Mouse (Mus musculus) neural tube, embryonic 12.5 days (tissue): ENCODE data around the gene Mlh1. TPM values are rescaled to one million over a fixed set of nuclear protein-coding genes. Genes with fewer than 3 reads are reported as not detected.

Experiments used
- ATAC-seq: fragments of 200-750 bp; cut with Nextera tagmentation; 2 replicates; pipeline ENCODE4 v1.8.0; 2017; ENCODE audit warnings: low read depth, mild to moderate bottlenecking, moderate TSS enrichment, moderate library complexity; ENCODE audit not compliant: low FRiP score
- H3K27ac ChIP-seq: fragments of 300-500 bp; sonication (generic); 2 replicates; pipeline ENCODE4 v1.5.1; 2016
- H3K27me3 ChIP-seq: fragments of 300-500 bp; sonication (generic); replicated peaks from 2 replicates; pipeline ENCODE4 v1.6.1; 2016; ENCODE audit warnings: mild to moderate bottlenecking
- H3K36me3 ChIP-seq: fragments of 300-500 bp; sonication (generic); 2 replicates; pipeline ENCODE4 v1.6.1; 2016; ENCODE audit warnings: mild to moderate bottlenecking
- H3K4me1 ChIP-seq: fragments of 300-500 bp; sonication (generic); 2 replicates; pipeline ENCODE4 v1.6.1; 2016
- H3K4me2 ChIP-seq: fragments of 300-500 bp; sonication (generic); replicated peaks from 2 replicates; pipeline ENCODE4 v1.6.1; 2016; ENCODE audit warnings: mild to moderate bottlenecking
- H3K4me3 ChIP-seq: fragments of 300-500 bp; sonication (generic); 2 replicates; pipeline ENCODE4 v1.5.1; 2016
- H3K9ac ChIP-seq: fragments of 300-500 bp; sonication (generic); 2 replicates; pipeline ENCODE4 v1.6.1; 2016; ENCODE audit warnings: mild to moderate bottlenecking
- H3K9me3 ChIP-seq: fragments of 300-500 bp; sonication (generic); 2 replicates; pipeline ENCODE4 v1.6.1; 2016; ENCODE audit warnings: mild to moderate bottlenecking
- WGBS: fragments of 180-500 bp; shearing (Covaris S2); methylation state at CpG from one replicate; pipeline ENCODE4 v1.1.7; 2016; 5-methylcytosine and 5-hydroxymethylcytosine counted together
- polyA plus RNA-seq: library from polyadenylated mRNA; unstranded; fragments of >200 nt; fragmentation: Nextera tagmentation; extraction: Ambion mirVana; gene quantifications from 2 replicates; pipeline ENCODE4 v1.2.1, GENCODE M21; 2016

Gene Mlh1
- polyA plus RNA-seq, 1 experiment from 2014 or later, result 39.9 TPM

- Histone ChIP-seq H3K27me3 (no peaks in the 10 kb centered on the region), H3K4me1 (no peaks in the 10 kb centered on the region), H3K9me3 (no peaks in the 10 kb centered on the region), H3K36me3 (no peaks in the 10 kb centered on the region), H3K27ac (no peak overlapping the region), H3K4me3 (no peak overlapping the region), H3K9ac (no peak overlapping the region), H3K4me2 (no peak overlapping the region)
- no peak for ATAC-seq
- WGBS, result 80% methylated on average over 2 of the region's 2 CpGs
Measured at GRCm38 (mm10) chr9:111298606-111299005, 27.0 kb upstream of the Mlh1 start.

GRCm38 (mm10) chr9:111296433-111296832 lies 24.8 kb upstream of the Mlh1 start:
- no peak overlapping the region for H3K27ac ChIP-seq
- H3K27me3 ChIP-seq, result no peaks in the 10 kb centered on the region
- no peak overlapping the region for H3K4me2 ChIP-seq
- WGBS, result 77% methylated on average over 7 of the region's 7 CpGs
- no peak overlapping the region for H3K9ac ChIP-seq
- no peak for ATAC-seq
- H3K4me3 ChIP-seq, result no peak overlapping the region
- no peaks in the 10 kb centered on the region for H3K9me3 ChIP-seq
- no peaks in the 10 kb centered on the region for H3K36me3 ChIP-seq
- H3K4me1 ChIP-seq, result no peaks in the 10 kb centered on the region

GRCm38 (mm10) chr9:111295323-111295722 lies 23.7 kb upstream of the Mlh1 start:
- ATAC-seq, result no peak
- 93% methylated on average over 2 of the region's 2 CpGs for WGBS
- H3K9me3 ChIP-seq, result no peaks in the 10 kb centered on the region

GRCm38 (mm10) chr9:111294911-111295310 lies 23.3 kb upstream of the Mlh1 start:
- no peak for ATAC-seq
- H3K9me3 ChIP-seq, result no peaks in the 10 kb centered on the region
- WGBS, result 92% methylated on average over 6 of the region's 6 CpGs

More at GRCm38 (mm10) chr9:111295323-111295722, 23.7 kb upstream of the Mlh1 start:
- Histone ChIP-seq H3K4me3 (no peak overlapping the region), H3K27me3 (no peaks in the 10 kb centered on the region), H3K27ac (no peak overlapping the region), H3K9ac (no peak overlapping the region), H3K36me3 (no peaks in the 10 kb centered on the region), H3K4me1 (no peaks in the 10 kb centered on the region), H3K4me2 (no peak overlapping the region)

GRCm38 (mm10) chr9:111293234-111293633 lies 21.6 kb upstream of the Mlh1 start:
- Histone ChIP-seq H3K4me1 (no peaks in the 10 kb centered on the region), H3K4me2 (no peak overlapping the region), H3K9me3 (no peaks in the 10 kb centered on the region), H3K27me3 (no peaks in the 10 kb centered on the region), H3K4me3 (no peak overlapping the region), H3K36me3 (no peaks in the 10 kb centered on the region), H3K27ac (no peak overlapping the region), H3K9ac (no peak overlapping the region)
- 86% methylated on average over 4 of the region's 4 CpGs for WGBS
- ATAC-seq, result no peak

More at GRCm38 (mm10) chr9:111294911-111295310, 23.3 kb upstream of the Mlh1 start:
- Histone ChIP-seq H3K4me2 (no peak overlapping the region), H3K27ac (no peak overlapping the region), H3K4me3 (no peak overlapping the region), H3K36me3 (no peaks in the 10 kb centered on the region), H3K9ac (no peak overlapping the region), H3K4me1 (no peaks in the 10 kb centered on the region), H3K27me3 (no peaks in the 10 kb centered on the region)

GRCm38 (mm10) chr9:111290539-111291100 lies 19.0 kb upstream of the Mlh1 start:
- H3K27me3 ChIP-seq, result no peaks in the 10 kb centered on the region
- H3K9ac ChIP-seq, result no peak overlapping the region
- no peak overlapping the region for H3K27ac ChIP-seq
- no peak for ATAC-seq
- no peaks in the 10 kb centered on the region for H3K36me3 ChIP-seq
- H3K4me1 ChIP-seq, result peaks cover 3% of the 10 kb centered on the region; the same call in 1 of the 2 replicates
- H3K4me2 ChIP-seq, result no peak overlapping the region
- no peak overlapping the region for H3K4me3 ChIP-seq
- no peaks in the 10 kb centered on the region for H3K9me3 ChIP-seq
- WGBS, result 71% methylated on average over 11 of the region's 11 CpGs

- Histone ChIP-seq H3K4me2 (peak overlapping the region; percentile 9; the same call in 1 of the 2 replicates), H3K4me1 (peaks cover 6% of the 10 kb centered on the region; the same call in 1 of the 2 replicates), H3K9me3 (no peaks in the 10 kb centered on the region), H3K9ac (no peak overlapping the region), H3K4me3 (no peak overlapping the region), H3K36me3 (no peaks in the 10 kb centered on the region), H3K27ac (no peak overlapping the region), H3K27me3 (no peaks in the 10 kb centered on the region)
- peak; percentile 65; the same call in 1 of the 2 replicates for ATAC-seq
- WGBS, result 16% methylated on average over 21 of the region's 21 CpGs
Measured at GRCm38 (mm10) chr9:111289832-111290339, 18.3 kb upstream of the Mlh1 start.

GRCm38 (mm10) chr9:111289294-111289831 lies 17.8 kb upstream of the Mlh1 start:
- Histone ChIP-seq H3K27me3 (no peaks in the 10 kb centered on the region), H3K4me3 (no peak overlapping the region), H3K27ac (no peak overlapping the region), H3K4me1 (peaks cover 6% of the 10 kb centered on the region; the same call in 1 of the 2 replicates), H3K9me3 (no peaks in the 10 kb centered on the region), H3K36me3 (no peaks in the 10 kb centered on the region), H3K9ac (no peak overlapping the region), H3K4me2 (peak overlapping the region; percentile 9; the same call in 1 of the 2 replicates)
- ATAC-seq, result no peak; the same call in 1 of the 2 replicates
- 61% methylated on average over 9 of the region's 9 CpGs for WGBS

- H3K36me3 ChIP-seq, result no peaks in the 10 kb centered on the region
- ATAC-seq, result no peak
- no peak overlapping the region for H3K4me2 ChIP-seq
- no peak overlapping the region for H3K27ac ChIP-seq
- no peak overlapping the region for H3K9ac ChIP-seq
- no peak overlapping the region for H3K4me3 ChIP-seq
- WGBS, result 90% methylated on average over 4 of the region's 4 CpGs
- H3K27me3 ChIP-seq, result no peaks in the 10 kb centered on the region
- peaks cover 6% of the 10 kb centered on the region; the same call in 1 of the 2 replicates for H3K4me1 ChIP-seq
- H3K9me3 ChIP-seq, result no peaks in the 10 kb centered on the region
Measured at GRCm38 (mm10) chr9:111287956-111288355, 16.4 kb upstream of the Mlh1 start.

GRCm38 (mm10) chr9:111286468-111286867 lies 14.9 kb upstream of the Mlh1 start:
- H3K9ac ChIP-seq, result no peak overlapping the region
- no peak for ATAC-seq
- peaks cover 6% of the 10 kb centered on the region; the same call in 1 of the 2 replicates for H3K4me1 ChIP-seq
- no peak overlapping the region for H3K27ac ChIP-seq
- WGBS, result 76% methylated on average over 2 of the region's 2 CpGs
- H3K27me3 ChIP-seq, result no peaks in the 10 kb centered on the region
- H3K36me3 ChIP-seq, result no peaks in the 10 kb centered on the region
- no peaks in the 10 kb centered on the region for H3K9me3 ChIP-seq
- H3K4me2 ChIP-seq, result no peak overlapping the region
- H3K4me3 ChIP-seq, result no peak overlapping the region

- Histone ChIP-seq H3K9ac (no peak overlapping the region), H3K4me2 (no peak overlapping the region), H3K27ac (no peak overlapping the region), H3K4me1 (peaks cover 6% of the 10 kb centered on the region; the same call in 1 of the 2 replicates), H3K36me3 (no peaks in the 10 kb centered on the region), H3K27me3 (no peaks in the 10 kb centered on the region), H3K4me3 (no peak overlapping the region), H3K9me3 (no peaks in the 10 kb centered on the region)
- ATAC-seq, result peak; percentile 41; the same call in 1 of the 2 replicates
- 17% methylated on average over 5 of the region's 5 CpGs for WGBS
Measured at GRCm38 (mm10) chr9:111285676-111286075, 14.1 kb upstream of the Mlh1 start.

- Histone ChIP-seq H3K9ac (no peak overlapping the region), H3K36me3 (no peaks in the 10 kb centered on the region), H3K27me3 (no peaks in the 10 kb centered on the region), H3K4me2 (no peak overlapping the region), H3K4me1 (peaks cover 6% of the 10 kb centered on the region; the same call in 1 of the 2 replicates), H3K27ac (no peak overlapping the region), H3K4me3 (no peak overlapping the region), H3K9me3 (no peaks in the 10 kb centered on the region)
- no peak for ATAC-seq
- WGBS, result 26% methylated on average over 3 of the region's 3 CpGs
Measured at GRCm38 (mm10) chr9:111285061-111285460, 13.5 kb upstream of the Mlh1 start.
